Comparison of ENCODE assay signal across 18 mouse cellular contexts in genomic region chr4:135518135-135518534, GRCm38 (mm10). TPM values are rescaled to one million over a fixed set of nuclear protein-coding genes. Genes with fewer than 3 reads are reported as not detected.
DNase-seq lines count a peak whose midpoint lies in the region; ATAC-seq and TF ChIP-seq lines count a peak whose summit lies in the region.
"Had no signal": no experiment of that assay in that cellular context is flagged by ENCODE, and none has a peak within 500 bp of the region (broad histone marks: within the 10 kb centered on the region; RNA-seq: fewer than 3 reads in every experiment).

No protein-coding gene starts in this region.

- H3K9ac ChIP-seq in liver, adult 2 months (ENCODE audit: low read depth, low read length): 0 out of 2 replicates have a peak overlapping the region, but pooled peaks have one; percentile 23
- H3K9ac ChIP-seq in liver, embryonic 11.5 days (ENCODE audit: low read depth, low read length): no peak overlapping the region
- no peak overlapping the region for H3K9ac ChIP-seq in intestine, embryonic 15.5 days
- no peak overlapping the region for H3K9ac ChIP-seq in intestine, postnatal 0 days (ENCODE audit: low read depth, low read length)
- no peak overlapping the region for H3K9ac ChIP-seq in stomach, postnatal 0 days (ENCODE audit: low read length)
- H3K9ac ChIP-seq: embryonic facial prominence, embryonic 13.5 days; heart, embryonic 13.5 days; hindbrain, embryonic 15.5 days had no signal

- no peak overlapping the region for H3K4me3 ChIP-seq in liver, adult 2 months (ENCODE audit: insufficient read depth, low read depth, low read length)
- H3K4me3 ChIP-seq in liver, embryonic 11.5 days (ENCODE audit: low read depth, low read length): no peak overlapping the region
- H3K4me3 ChIP-seq in intestine, embryonic 15.5 days (replicated peaks): no peak overlapping the region
- H3K4me3 ChIP-seq in intestine, postnatal 0 days (ENCODE audit: low read depth, low read length): no peak overlapping the region
- no peak overlapping the region for H3K4me3 ChIP-seq in stomach, postnatal 0 days (ENCODE audit: low read depth, low read length)
- H3K4me3 ChIP-seq: embryonic facial prominence, embryonic 13.5 days; heart, embryonic 13.5 days; hindbrain, embryonic 15.5 days had no signal

- no peak overlapping the region for H3K4me2 ChIP-seq in liver, embryonic 11.5 days
- no peak overlapping the region for H3K4me2 ChIP-seq in intestine, embryonic 15.5 days (replicated peaks)
- H3K4me2 ChIP-seq in intestine, postnatal 0 days (replicated peaks; ENCODE audit: low read depth): no peak overlapping the region
- no peak overlapping the region for H3K4me2 ChIP-seq in stomach, postnatal 0 days (replicated peaks; ENCODE audit: low read depth)
- H3K4me2 ChIP-seq: embryonic facial prominence, embryonic 13.5 days; heart, embryonic 13.5 days; hindbrain, embryonic 15.5 days had no signal

- H3K36me3 ChIP-seq in liver, adult 2 months (ENCODE audit: control insufficient read depth, insufficient read depth, low read length): no peaks in the 10 kb centered on the region
- H3K36me3 ChIP-seq in liver, embryonic 11.5 days (ENCODE audit: control insufficient read depth, insufficient read depth, low read length): no peaks in the 10 kb centered on the region
- no peaks in the 10 kb centered on the region for H3K36me3 ChIP-seq in intestine, embryonic 15.5 days
- H3K36me3 ChIP-seq in intestine, postnatal 0 days (ENCODE audit: control insufficient read depth, insufficient read depth): no peaks in the 10 kb centered on the region
- no peaks in the 10 kb centered on the region for H3K36me3 ChIP-seq in stomach, postnatal 0 days (ENCODE audit: control insufficient read depth, insufficient read depth, low read length)
- H3K36me3 ChIP-seq: embryonic facial prominence, embryonic 13.5 days; heart, embryonic 13.5 days; hindbrain, embryonic 15.5 days had no signal

- no peaks in the 10 kb centered on the region for H3K9me3 ChIP-seq in liver, embryonic 11.5 days (ENCODE audit: control insufficient read depth, low read length)
- no peaks in the 10 kb centered on the region for H3K9me3 ChIP-seq in intestine, embryonic 15.5 days
- no peaks in the 10 kb centered on the region for H3K9me3 ChIP-seq in intestine, postnatal 0 days (ENCODE audit: control insufficient read depth)
- H3K9me3 ChIP-seq in stomach, postnatal 0 days (ENCODE audit: control insufficient read depth, low read length): no peaks in the 10 kb centered on the region
- H3K9me3 ChIP-seq: embryonic facial prominence, embryonic 13.5 days; heart, embryonic 13.5 days; hindbrain, embryonic 15.5 days had no signal

- no peak for TF ChIP-seq POLR2A in liver, adult 2 months (IDR thresholded peaks at IDR 0.05; ENCODE audit: extremely low read depth, insufficient read depth, low read length)

- peak overlapping the region; percentile 74 for H3K27ac ChIP-seq in liver, adult 2 months (replicated peaks; ENCODE audit: insufficient read depth, low read depth, low read length)
- H3K27ac ChIP-seq in liver, embryonic 11.5 days (ENCODE audit: low read depth, low read length): no peak overlapping the region
- H3K27ac ChIP-seq in intestine, embryonic 15.5 days: no peak overlapping the region
- H3K27ac ChIP-seq in intestine, postnatal 0 days (ENCODE audit: low read depth, low read length): no peak overlapping the region
- 0 out of 2 replicates have a peak overlapping the region, but pooled peaks have one; percentile 49 for H3K27ac ChIP-seq in stomach, postnatal 0 days (replicated peaks)
- H3K27ac ChIP-seq: embryonic facial prominence, embryonic 13.5 days; heart, embryonic 13.5 days; hindbrain, embryonic 15.5 days had no signal

- no peak for TF ChIP-seq CTCF in liver, adult 2 months (IDR thresholded peaks at IDR 0.05; ENCODE audit: low read depth, low read length)
- no peak for TF ChIP-seq CTCF in intestine, postnatal 0 days (IDR thresholded peaks at IDR 0.05; ENCODE audit: low read depth)
- TF ChIP-seq CTCF in stomach, postnatal 0 days (IDR thresholded peaks at IDR 0.05; ENCODE audit: low read depth): no peak

- no peaks in the 10 kb centered on the region for H3K79me2 ChIP-seq in liver, adult 2 months (ENCODE audit: control insufficient read depth, insufficient read depth, low read length)

- no peak for TF ChIP-seq EP300 in stomach, postnatal 0 days (optimal IDR thresholded peaks at IDR 0.05)

- peak; percentile 92 for DNase-seq in liver, adult 2 months (ENCODE audit: extremely low read depth, low read depth, low spot score)
- no peak for DNase-seq in liver, embryonic 11.5 days (ENCODE audit: low spot score)
- DNase-seq in stomach, postnatal 0 days (ENCODE audit: low spot score): no peak
- no peak for DNase-seq in layer of hippocampus, postnatal 25 days (ENCODE audit: extremely low spot score in 1 of 2, low spot score in 1 of 2)
- DNase-seq in cerebellum, adult 11 months: no peak
- DNase-seq: adrenal gland, adult 8-10 months; adrenal gland, postnatal 36 days; cerebellum, adult 9-10 months; cerebellum, postnatal 25 days; gastrocnemius, postnatal 10 days; heart, postnatal 36 days had no signal

- WGBS in liver, adult 2 months: 31% methylated on average over 12 of the region's 12 CpGs
- 72% methylated on average over 12 of the region's 12 CpGs for WGBS in liver, embryonic 11.5 days
- WGBS in intestine, embryonic 15.5 days: 62% methylated on average over 12 of the region's 12 CpGs
- 40% methylated on average over 12 of the region's 12 CpGs for WGBS in intestine, postnatal 0 days
- WGBS in stomach, postnatal 0 days: 52% methylated on average over 12 of the region's 12 CpGs

- ATAC-seq in liver, embryonic 11.5 days (replicated peaks; ENCODE audit: low FRiP score): no peak
- peak; percentile 27; the same call in 1 of the 2 replicates for ATAC-seq in intestine, embryonic 15.5 days
- ATAC-seq in intestine, postnatal 0 days: peak; percentile 47
- ATAC-seq in stomach, postnatal 0 days (ENCODE audit: low FRiP score, low TSS enrichment): no peak; the same call in 1 of the 2 replicates
- ATAC-seq: forebrain, embryonic 14.5 days had no signal

- H3K4me1 ChIP-seq in liver, adult 2 months (ENCODE audit: control insufficient read depth, insufficient read depth, low read length): peaks cover 26% of the 10 kb centered on the region
- no peaks in the 10 kb centered on the region for H3K4me1 ChIP-seq in liver, embryonic 11.5 days (replicated peaks; ENCODE audit: control insufficient read depth, insufficient read depth, low read length)
- H3K4me1 ChIP-seq in intestine, embryonic 15.5 days (replicated peaks): 0 out of 2 replicates have a peak, but pooled peaks cover 3% of the 10 kb centered on the region
- H3K4me1 ChIP-seq in intestine, postnatal 0 days (replicated peaks; ENCODE audit: control insufficient read depth, insufficient read depth, low read length): 0 out of 2 replicates have a peak, but pooled peaks cover 3% of the 10 kb centered on the region
- no peaks in the 10 kb centered on the region for H3K4me1 ChIP-seq in stomach, postnatal 0 days (replicated peaks; ENCODE audit: control insufficient read depth, insufficient read depth)
- H3K4me1 ChIP-seq: heart, embryonic 13.5 days; hindbrain, embryonic 15.5 days had no signal

- no peaks in the 10 kb centered on the region for H3K27me3 ChIP-seq in liver, adult 2 months (ENCODE audit: control insufficient read depth, insufficient read depth, low read length)
- H3K27me3 ChIP-seq in liver, embryonic 11.5 days (replicated peaks; ENCODE audit: control insufficient read depth, insufficient read depth, low read length): no peaks in the 10 kb centered on the region
- H3K27me3 ChIP-seq in intestine, embryonic 15.5 days (replicated peaks): no peaks in the 10 kb centered on the region
- no peaks in the 10 kb centered on the region for H3K27me3 ChIP-seq in intestine, postnatal 0 days (replicated peaks; ENCODE audit: control insufficient read depth, insufficient read depth, low read length)
- no peaks in the 10 kb centered on the region for H3K27me3 ChIP-seq in stomach, postnatal 0 days (ENCODE audit: control insufficient read depth, insufficient read depth, low read length)
- H3K27me3 ChIP-seq: embryonic facial prominence, embryonic 13.5 days had no signal

RNA-seq across cellular contexts. Expression of gene Nipal3, which starts 23.3 kb away (rescaled TPM):
- 5.4 and 6.6 TPM in 2 replicates for total RNA-seq in liver, adult 2 months (2014; rRNA removed)
- 7.5 and 7.8 TPM in 2 replicates for polyA plus RNA-seq in liver, adult 2 months (2012; rRNA removed)
- polyA plus RNA-seq in liver, embryonic 11.5 days (2014; fragmentation: Nextera tagmentation; extraction: Ambion mirVana): 2.8 and 4.5 TPM in 2 replicates
- 6.4 and 6.9 TPM in 2 replicates for polyA plus RNA-seq in intestine, embryonic 15.5 days (2015; fragmentation: Nextera tagmentation; extraction: Ambion mirVana)
- 5.7 TPM in 2 replicates for polyA plus RNA-seq in intestine, postnatal 0 days (2015; fragmentation: Nextera tagmentation; extraction: Ambion mirVana)
- polyA plus RNA-seq in stomach, postnatal 0 days (2015; fragmentation: Nextera tagmentation; extraction: Ambion mirVana): 3.8 and 5.3 TPM in 2 replicates
- total RNA-seq in layer of hippocampus, postnatal 25 days (2021): 100 to 1,000 TPM in 1 of 2 experiments, 10 to 100 TPM in 1; 88.2 to 100 TPM

RNA-seq across cellular contexts. Expression of gene Stpg1, which starts 23.5 kb away (rescaled TPM):
- total RNA-seq in liver, adult 2 months (2014; rRNA removed): not detected in 2 replicates
- polyA plus RNA-seq in liver, adult 2 months (2012; rRNA removed): not detected in 2 replicates
- polyA plus RNA-seq in liver, embryonic 11.5 days (2014; fragmentation: Nextera tagmentation; extraction: Ambion mirVana): 0.15 and 0.47 TPM in 2 replicates
- 0.24 and 0.30 TPM in 2 replicates for polyA plus RNA-seq in intestine, embryonic 15.5 days (2015; fragmentation: Nextera tagmentation; extraction: Ambion mirVana)
- polyA plus RNA-seq in intestine, postnatal 0 days (2015; fragmentation: Nextera tagmentation; extraction: Ambion mirVana): 0.09 TPM in 1 of 2 replicates, not detected in the other
- 0.16 and 0.18 TPM in 2 replicates for polyA plus RNA-seq in stomach, postnatal 0 days (2015; fragmentation: Nextera tagmentation; extraction: Ambion mirVana)
- 1 to 10 TPM; 1.5 to 2.5 TPM for total RNA-seq in layer of hippocampus, postnatal 25 days (2021)
- total RNA-seq: gastrocnemius, postnatal 10 days had no signal
- polyA plus RNA-seq: embryonic facial prominence, embryonic 13.5 days had no signal

RNA-seq across cellular contexts. Expression of gene Grhl3, which starts 55.3 kb away (rescaled TPM):
- total RNA-seq in liver, adult 2 months (2014; rRNA removed): 0.07 and 0.09 TPM in 2 replicates
- 0.04 and 0.06 TPM in 2 replicates for polyA plus RNA-seq in liver, adult 2 months (2012; rRNA removed)
- polyA plus RNA-seq in liver, embryonic 11.5 days (2014; fragmentation: Nextera tagmentation; extraction: Ambion mirVana): 2.7 and 3.7 TPM in 2 replicates
- polyA plus RNA-seq in intestine, embryonic 15.5 days (2015; fragmentation: Nextera tagmentation; extraction: Ambion mirVana): 4.3 and 4.4 TPM in 2 replicates
- polyA plus RNA-seq in intestine, postnatal 0 days (2015; fragmentation: Nextera tagmentation; extraction: Ambion mirVana): 0.39 and 0.51 TPM in 2 replicates
- polyA plus RNA-seq in stomach, postnatal 0 days (2015; fragmentation: Nextera tagmentation; extraction: Ambion mirVana): 52.5 and 53.3 TPM in 2 replicates
- total RNA-seq in layer of hippocampus, postnatal 25 days (2021): under 1 TPM; 0.75 to 0.91 TPM
- total RNA-seq: adrenal gland, postnatal 36 days; heart, postnatal 36 days had no signal
- polyA plus RNA-seq: gonadal fat pad, adult 2 months had no signal

Comparison
In these comparisons a context has a peak if more than half of its experiments do, and no peak if none do; other contexts are left out.
1. H3K27ac ChIP-seq: peak in liver, adult 2 months (single experiment) and stomach, postnatal 0 days (single experiment); none in liver, embryonic 11.5 days (single experiment), intestine, embryonic 15.5 days (single experiment) and intestine, postnatal 0 days (single experiment).
2. ATAC-seq: peak in intestine, embryonic 15.5 days (single experiment) and intestine, postnatal 0 days (single experiment); none in liver, embryonic 11.5 days (single experiment) and stomach, postnatal 0 days (single experiment).